Mouse (Mus musculus) cerebral cortex, adult 2 months (tissue): ENCODE data around the gene Erbb2.

Experiments used
- WGBS: fragments of 180-500 bp; shearing (Covaris S2); methylation state at CpG from one replicate; pipeline ENCODE4 v1.1.7; 2018; 5-methylcytosine and 5-hydroxymethylcytosine counted together

The Erbb2 gene

GRCm38 (mm10) chr11:98418939-98419547 is 6.8 kb downstream of the Erbb2 start:
- WGBS, result 73% methylated on average over 10 of the region's 10 CpGs

- WGBS, result 94% methylated on average over 7 of the region's 7 CpGs
Observed at GRCm38 (mm10) chr11:98426592-98426991, 14.3 kb downstream of the Erbb2 start.

GRCm38 (mm10) chr11:98428436-98428835 is 16.2 kb downstream of the Erbb2 start:
- 85% methylated on average over 5 of the region's 5 CpGs for WGBS

GRCm38 (mm10) chr11:98431743-98432502 is 19.7 kb downstream of the Erbb2 start:
- 85% methylated on average over 9 of the region's 9 CpGs for WGBS

- 87% methylated on average over 9 of the region's 9 CpGs for WGBS
Observed at GRCm38 (mm10) chr11:98435723-98436122, 23.5 kb downstream of the Erbb2 start.

GRCm38 (mm10) chr11:98437441-98437840 is 25.2 kb downstream of the Erbb2 start:
- WGBS, result 90% methylated on average over 6 of the region's 6 CpGs

- 1% methylated on average over 43 of the region's 43 CpGs for WGBS
Observed at GRCm38 (mm10) chr11:98438331-98439158, 26.3 kb downstream of the Erbb2 start, which contains the start of gene Mien1. Gene Mien1 (minus strand): TSS chr11:98438991.

- WGBS, result 100% methylated on average over 1 of the region's 1 CpGs
Observed at GRCm38 (mm10) chr11:98443688-98444087, 31.4 kb downstream of the Erbb2 start.

GRCm38 (mm10) chr11:98445238-98445637 is 33.0 kb downstream of the Erbb2 start:
- 54% methylated on average over 1 of the region's 1 CpGs for WGBS

- WGBS, result 71% methylated on average over 4 of the region's 4 CpGs
Observed at GRCm38 (mm10) chr11:98445679-98446078, 33.4 kb downstream of the Erbb2 start.

GRCm38 (mm10) chr11:98446213-98446561 is 33.9 kb downstream of the Erbb2 start, which contains the start of gene Grb7:
Gene Grb7 (plus strand): TSS chr11:98446394.
- WGBS, result 53% methylated on average over 5 of the region's 5 CpGs

GRCm38 (mm10) chr11:98446562-98447474 is 34.5 kb downstream of the Erbb2 start:
- WGBS, result 9% methylated on average over 32 of the region's 33 CpGs

- WGBS, result 44% methylated on average over 7 of the region's 7 CpGs
Observed at GRCm38 (mm10) chr11:98447475-98447834, 35.2 kb downstream of the Erbb2 start.

- 63% methylated on average over 13 of the region's 13 CpGs for whole genome bisulfite sequencing
Observed at GRCm38 (mm10) chr11:98448191-98448790, 36.0 kb downstream of the Erbb2 start.

- WGBS, result 87% methylated on average over 3 of the region's 3 CpGs
Observed at GRCm38 (mm10) chr11:98449419-98449818, 37.1 kb downstream of the Erbb2 start.

- 74% methylated on average over 20 of the region's 20 CpGs for WGBS
Observed at GRCm38 (mm10) chr11:98449921-98450771, 37.9 kb downstream of the Erbb2 start.

- 83% methylated on average over 4 of the region's 4 CpGs for WGBS
Observed at GRCm38 (mm10) chr11:98455484-98455883, 43.2 kb downstream of the Erbb2 start.

GRCm38 (mm10) chr11:98456545-98456944 is 44.3 kb downstream of the Erbb2 start:
- WGBS, result 64% methylated on average over 5 of the region's 5 CpGs

- WGBS, result 12% methylated on average over 9 of the region's 9 CpGs
Observed at GRCm38 (mm10) chr11:98456945-98457344, 44.7 kb downstream of the Erbb2 start.
